Mouse (Mus musculus): ENCODE measurements around the gene Ranbp9.
A peak's percentile ranks its signal among the peaks of the same experiment; 100 is the strongest.
"Not testable (repeated sequence)": the region's sequence is repeated elsewhere in the genome, so short reads cannot be mapped to it uniquely, and the experiment has no call there.

Gene Ranbp9

DNA sequence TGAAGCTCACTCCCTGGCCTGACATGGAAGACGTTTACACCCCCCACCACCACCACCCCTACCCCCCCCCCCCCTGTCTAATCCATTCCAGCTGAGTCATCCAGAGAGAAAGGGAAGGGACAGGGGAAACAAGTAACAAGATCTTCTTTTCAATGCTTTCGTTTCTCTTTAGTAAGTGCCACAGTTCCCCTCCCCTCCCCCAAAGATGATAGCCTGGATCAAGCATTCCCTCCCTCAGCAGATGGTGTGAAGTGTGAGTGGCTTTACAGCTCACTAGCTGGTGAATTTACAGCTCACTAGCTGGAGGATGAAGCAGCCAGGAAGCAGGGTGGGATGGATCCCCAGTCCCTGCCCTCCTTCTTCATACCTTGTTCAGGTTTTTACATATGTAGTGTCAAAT lies 15.6 kb upstream of the Ranbp9 start:
- DNase-seq (ENCODE audit: low spot score in 2 of 2): no peak

DNA sequence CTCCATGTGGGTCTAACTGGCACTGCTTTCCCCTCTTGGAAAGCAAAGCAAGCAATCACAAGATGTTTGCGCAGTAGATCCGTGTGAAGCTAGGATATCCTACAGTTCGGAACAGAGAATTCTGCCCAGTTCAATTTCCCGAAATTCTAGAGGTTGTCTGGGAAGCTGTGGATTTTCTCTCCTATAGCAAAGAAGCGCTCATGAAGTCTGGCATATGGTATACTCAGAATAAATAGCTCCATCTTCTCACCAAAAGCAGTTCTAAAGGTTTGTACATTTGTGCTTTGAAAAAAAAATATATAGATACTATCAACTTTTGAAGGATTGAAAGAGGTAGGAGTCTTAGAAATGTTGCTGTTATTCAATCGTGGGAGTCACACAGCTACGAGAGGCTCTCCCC lies 14.6 kb upstream of the Ranbp9 start:
- no peak for DNase-seq (ENCODE audit: low spot score in 2 of 2)

DNA sequence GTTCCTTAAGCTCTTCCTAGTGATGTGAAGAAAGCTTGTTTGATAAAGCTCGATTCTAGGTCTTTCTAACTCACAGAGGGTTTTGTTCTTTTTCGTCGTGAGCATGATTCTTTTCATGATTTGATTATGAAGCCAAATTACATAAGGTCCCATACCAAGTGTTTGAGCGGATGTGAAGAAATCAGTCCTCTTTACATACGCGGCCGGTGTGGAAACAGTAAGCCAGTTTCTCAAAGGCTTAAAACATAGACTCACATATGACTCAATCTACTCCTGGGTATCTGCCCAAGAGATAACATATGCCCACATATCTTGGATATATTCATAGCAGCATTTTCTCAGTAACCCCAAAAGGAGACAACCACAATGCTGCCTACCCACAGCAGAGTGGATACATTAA lies 12.6 kb upstream of the Ranbp9 start:
- no peak for DNase-seq (ENCODE audit: low spot score in 2 of 2)

DNA sequence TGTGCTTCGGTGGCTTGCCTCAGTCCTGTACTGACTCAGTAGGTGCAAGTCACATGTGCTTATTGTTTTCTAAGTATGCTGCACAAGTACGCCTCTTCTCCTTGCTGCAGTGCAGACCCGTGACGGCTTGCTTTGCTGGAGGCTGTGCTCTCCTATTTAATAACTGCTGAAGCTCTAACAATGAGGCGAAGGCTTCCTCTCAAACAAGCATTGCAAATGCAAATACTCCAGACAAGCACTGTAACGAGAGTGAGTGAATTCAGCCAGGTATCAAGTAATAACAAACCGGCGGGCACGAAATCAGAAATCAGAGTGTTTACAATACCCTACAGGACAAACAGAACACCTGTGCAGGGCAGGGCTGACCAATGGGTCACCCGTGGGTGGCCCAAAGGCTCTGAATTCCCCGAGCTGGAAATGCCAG lies 12.0 kb upstream of the Ranbp9 start:
- no peak for DNase-seq (ENCODE audit: low spot score in 2 of 2)

DNA sequence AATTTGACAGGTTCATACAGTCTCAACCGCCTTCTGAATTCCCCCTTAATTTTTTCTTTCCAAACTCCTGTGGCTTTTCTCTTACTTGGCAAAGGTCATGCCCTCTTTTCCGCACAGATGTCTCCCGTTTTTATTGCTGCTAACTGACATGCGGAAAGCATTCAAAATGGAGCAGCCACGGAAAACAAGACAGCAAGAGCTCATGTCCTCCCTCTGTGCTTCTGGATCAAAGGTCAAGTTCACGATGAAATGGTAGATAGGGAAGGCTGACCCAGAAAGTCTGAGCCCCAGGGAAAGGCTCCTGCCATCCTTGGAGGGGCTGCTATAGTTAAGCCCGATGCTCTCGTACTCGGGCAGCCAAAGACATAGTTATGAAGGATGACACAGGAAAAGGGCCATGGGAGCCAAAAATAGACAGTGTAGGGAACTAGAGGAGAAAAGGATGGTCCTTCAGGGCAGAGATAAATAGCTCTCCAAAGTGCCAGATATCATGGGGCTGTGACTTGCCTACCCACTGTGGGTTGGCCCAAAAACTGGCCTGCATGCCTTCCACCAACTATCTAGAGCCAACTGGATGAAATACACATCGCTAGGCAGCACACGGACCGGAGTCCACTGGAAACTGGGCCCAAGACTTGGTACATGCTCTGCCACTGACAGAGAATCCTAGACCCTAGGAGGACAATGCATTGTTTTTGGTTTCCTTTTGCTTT lies 5.6 kb upstream of the Ranbp9 start:
- no peak for DNase-seq (ENCODE audit: low spot score in 2 of 2)

DNA sequence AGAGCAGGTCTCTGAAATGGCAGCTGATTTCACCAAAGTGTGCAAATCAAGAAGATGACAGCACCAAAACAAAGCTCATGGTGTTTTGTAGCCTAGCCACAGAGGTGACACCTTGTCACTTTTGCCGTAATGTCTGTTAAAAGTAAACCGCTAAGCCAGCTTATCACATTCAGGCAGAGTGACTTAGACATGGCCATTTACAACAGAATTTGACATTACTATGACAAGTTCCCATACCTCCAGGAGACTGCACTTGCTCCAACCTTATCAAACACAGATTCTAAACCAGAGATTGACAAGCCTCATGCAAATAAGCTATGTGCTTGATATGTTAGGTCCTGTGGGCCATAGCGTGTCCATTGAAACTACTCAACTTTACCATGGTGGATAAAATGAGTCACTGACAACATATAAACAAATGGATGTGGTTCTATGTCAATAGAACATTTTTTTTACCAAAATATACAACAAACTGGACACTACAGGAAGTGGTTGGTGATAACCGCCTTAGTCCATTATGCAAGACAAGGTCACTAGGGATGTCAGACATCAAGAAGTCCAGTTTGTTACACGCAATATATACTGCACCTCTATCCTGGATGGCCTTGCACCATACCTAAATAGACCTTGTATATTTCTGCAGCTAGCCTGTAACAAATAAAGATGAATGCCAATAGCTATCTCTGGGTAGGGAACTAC lies 4.3 kb upstream of the Ranbp9 start:
- no peak for DNase-seq (ENCODE audit: low spot score in 2 of 2)

DNA sequence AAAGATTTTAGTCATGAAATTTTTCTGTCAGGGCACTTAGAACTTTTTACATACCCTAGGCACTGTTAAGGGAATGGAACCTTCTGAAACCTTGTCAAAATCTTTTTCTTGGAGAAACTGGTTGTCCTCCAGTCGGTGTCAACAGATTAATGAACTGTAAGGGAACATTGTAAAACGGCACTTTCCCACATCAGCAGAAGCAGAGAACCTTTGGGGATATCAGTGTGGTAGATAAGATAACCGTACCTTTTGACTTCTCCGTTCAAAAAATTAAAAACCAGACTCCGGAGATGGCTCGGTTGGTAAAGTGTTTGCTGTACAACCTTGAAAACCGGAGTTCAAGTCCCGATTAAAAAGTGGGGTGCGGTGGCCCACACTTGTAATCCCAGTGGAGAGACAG lies 1.7 kb upstream of the Ranbp9 start:
- DNase-seq (ENCODE audit: low spot score in 2 of 2): no peak

DNA sequence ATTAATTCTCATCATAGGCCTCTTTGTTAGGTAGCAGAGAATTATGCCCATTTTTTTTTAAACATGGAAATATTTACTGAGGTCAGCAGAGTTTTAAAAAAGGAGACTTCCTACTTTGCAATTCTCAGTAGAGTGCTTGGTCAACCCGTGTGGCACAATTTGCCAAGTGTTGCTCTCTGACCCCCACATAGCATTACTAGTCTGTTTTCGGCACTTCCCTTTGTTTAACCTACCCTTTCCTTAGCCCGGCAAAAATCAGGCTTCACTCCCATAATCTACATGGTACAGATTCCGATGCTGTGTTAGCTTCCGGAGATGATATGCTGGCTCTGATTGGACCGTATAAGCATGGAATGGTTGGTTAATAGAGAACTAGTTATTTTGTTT lies 770 bp upstream of the Ranbp9 start:
- no peak for DNase-seq (ENCODE audit: low spot score in 2 of 2)

DNA sequence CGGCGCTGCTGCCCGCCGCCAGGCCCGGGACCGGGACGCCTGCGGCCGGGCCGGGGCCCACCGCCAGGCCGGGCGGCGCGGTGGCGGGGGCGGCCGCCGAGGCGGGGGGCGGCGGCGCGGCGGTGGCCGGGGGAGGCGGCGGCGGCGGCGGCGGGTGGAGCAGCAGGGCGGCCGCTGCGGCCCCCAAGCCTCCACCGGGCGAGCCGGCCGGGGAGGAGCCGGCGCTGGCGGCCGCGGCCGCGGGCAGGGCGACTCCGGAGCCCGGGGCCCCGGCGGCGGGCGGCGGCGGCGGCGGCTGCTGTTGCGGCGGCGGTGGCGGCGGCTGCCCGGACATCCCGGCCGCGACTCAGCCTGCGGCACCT lies 506 bp downstream of the Ranbp9 start:
- DNase-seq (ENCODE audit: low spot score in 2 of 2): no peak

DNA sequence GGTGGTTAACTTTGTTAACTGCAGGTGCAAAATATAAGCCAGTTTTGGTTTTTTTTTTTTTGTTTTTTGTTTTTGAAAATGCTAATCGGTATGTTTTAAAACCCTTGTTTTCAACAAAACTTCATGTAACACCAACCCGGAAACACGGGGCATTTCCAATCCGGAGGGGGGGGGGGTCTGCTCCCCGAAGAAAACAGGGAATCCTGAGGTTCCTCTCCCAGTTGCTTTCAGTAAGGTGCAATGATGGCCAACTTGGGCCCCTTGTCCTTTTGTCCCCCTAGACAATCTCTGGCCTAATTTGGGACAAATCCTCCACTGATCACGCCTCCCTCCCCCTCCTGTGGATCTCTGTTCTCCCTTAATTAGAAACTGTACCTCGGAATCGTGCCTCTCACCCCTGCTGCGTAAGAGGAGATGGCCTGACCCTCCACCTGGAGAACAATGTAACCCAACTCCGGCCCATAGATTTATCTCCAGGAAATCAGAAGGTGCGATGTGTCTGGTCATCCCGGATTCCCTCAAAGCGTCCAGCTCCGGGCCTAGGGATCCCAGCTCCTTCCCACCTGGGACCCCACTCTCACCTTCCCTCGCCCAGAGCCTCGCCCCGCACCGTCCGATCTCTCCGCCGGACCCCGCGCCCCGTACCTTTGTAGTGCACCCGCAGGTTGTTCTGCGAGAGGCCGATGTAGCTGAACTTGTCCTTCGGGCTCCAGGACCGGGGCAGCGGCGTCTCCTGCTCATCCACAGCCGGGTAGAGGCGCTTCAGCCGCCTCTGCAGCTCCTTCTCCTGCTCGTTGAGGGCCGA lies 1.1 kb downstream of the Ranbp9 start:
- peak; percentile 25 to 29 for DNase-seq (ENCODE audit: low spot score in 2 of 2)

DNA sequence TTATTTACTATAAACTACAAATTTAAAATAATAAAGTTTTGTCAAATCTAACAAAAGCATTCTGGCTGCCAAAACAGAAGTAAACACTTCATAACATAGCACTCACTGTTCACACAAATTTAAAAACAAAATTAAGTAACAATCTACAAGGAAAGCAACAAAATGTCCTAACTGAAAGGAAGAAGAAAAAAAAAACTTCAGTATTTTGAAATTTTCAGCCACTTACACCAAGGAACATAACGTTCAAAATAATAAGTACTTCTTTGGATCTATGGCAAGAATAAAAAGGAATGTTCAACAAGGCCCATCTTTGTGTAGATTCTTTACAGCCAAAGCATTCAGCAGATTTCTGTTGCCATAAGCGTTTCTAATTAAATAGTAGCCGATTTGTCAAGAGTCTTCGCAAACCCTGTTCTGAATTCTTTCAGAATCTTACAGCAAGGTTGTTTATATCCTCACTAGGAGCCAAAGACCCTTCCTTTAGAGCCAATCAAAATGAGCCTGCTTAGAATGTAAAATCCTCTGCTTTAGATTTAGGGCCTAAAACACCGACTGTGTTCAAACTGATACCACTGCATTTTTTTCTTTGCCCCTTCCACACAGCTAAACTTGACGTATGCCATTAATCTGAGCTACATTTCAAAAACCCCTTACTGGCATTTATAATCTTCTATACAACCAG lies 1.9 kb downstream of the Ranbp9 start:
- DNase-seq (ENCODE audit: low spot score in 2 of 2): peak in 1 of 2 experiments; percentile 12

DNA sequence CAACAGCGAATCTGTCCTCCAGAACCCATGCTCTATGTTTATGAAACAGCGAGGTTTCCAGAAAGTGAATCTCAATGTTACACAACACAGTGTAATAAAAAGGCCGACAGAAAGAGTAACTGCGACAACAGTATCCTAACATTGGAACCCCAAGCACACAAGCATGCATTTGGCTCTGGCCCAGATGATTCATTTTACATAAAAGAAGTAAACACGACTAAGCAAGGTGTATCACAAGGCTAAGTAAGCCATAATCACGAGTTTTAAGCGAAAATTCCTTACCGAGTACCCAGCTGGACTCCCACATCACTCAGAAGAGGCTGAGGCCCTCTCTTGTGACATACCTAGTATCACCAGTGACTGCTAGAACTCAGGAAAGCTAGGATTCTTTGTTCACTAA lies 2.5 kb downstream of the Ranbp9 start:
- no peak for DNase-seq (ENCODE audit: low spot score in 2 of 2)

DNA sequence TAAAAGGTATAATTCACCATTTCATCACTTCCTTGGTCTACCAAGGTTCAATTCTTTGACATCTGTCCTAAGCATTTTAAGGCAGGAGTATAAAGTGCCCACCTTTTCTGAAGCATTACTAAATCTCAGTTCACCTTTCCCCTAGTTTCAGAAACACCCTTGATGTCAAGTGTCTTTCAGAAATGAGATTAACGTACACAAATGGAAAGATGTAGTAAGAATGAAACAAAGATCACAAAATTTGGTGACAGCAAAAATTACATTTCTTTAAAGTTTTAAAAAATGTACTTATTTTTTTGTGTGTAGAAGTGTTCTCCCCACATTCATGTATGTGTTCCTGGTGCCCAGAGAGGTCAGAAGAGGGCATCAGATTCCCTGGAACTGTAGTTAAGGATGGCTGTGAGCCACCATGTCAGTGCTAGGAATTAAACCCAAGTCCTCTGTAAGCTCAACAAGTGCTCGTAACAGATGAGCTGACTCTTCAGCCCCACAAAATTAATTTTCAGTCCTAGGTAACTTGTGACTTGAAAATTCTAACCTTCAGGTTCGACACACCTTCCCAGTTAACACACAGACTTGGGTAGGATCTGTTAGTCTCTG lies 3.9 kb downstream of the Ranbp9 start:
- no peak for DNase-seq (ENCODE audit: low spot score in 2 of 2)

DNA sequence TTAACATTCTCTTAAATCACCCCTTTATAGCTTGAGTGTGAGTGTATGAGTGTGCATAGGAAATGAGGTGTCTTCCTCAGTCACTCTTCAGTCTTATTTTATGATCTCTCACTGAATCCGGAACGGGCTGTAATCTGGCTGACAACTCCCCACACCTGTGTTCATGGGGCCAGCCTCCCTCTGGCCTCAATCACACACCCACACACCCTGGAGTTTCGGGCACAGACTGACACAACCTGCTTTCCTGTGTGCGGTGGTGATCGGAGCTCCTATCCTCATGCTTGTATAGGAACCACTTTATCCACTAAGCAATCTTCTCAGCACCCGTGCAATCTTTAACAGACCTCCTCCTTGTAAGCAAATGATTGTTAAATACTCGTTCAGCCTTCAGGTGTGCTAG lies 4.9 kb downstream of the Ranbp9 start:
- DNase-seq (ENCODE audit: low spot score in 2 of 2): no peak

DNA sequence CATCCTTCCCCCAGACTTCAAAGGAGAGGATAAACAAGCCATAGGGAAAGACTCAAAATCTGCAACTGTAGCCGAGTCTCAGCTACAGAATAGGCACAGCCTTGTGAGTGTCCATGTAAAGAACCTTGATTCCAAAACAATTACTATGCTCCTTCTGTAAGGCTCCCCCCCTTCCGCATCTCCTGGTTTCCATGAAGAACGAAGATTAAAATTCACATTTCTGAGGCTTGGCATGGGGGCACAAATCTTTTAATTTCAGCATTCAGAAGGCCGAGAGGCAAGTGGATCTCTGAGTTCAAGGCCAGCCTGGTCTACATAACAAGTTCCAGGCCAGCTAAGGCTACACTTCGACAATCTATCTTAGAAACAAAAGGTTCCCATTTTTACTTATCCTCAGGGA lies 6.4 kb downstream of the Ranbp9 start:
- no peak for DNase-seq (ENCODE audit: low spot score in 2 of 2)

DNA sequence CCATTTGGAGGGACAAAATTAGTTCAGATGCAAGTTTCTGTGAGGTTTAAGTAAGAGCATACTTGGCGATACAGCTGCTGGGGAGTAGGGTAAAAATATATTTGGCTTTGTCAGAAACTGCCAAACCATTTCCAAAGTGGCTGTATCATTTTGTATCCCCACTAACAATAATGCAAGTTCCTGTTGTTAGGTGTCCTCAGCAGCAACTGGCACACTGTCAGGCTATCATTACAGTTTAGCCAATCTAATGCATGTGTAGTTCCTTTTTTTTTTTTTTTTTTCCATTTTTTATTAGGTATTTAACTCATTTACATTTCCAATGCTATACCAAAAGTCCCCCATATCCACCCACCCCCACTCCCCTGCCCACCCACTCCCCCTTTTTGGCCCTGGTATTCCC lies 9.2 kb downstream of the Ranbp9 start:
- DNase-seq (ENCODE audit: low spot score in 2 of 2): not testable (repeated sequence)

DNA sequence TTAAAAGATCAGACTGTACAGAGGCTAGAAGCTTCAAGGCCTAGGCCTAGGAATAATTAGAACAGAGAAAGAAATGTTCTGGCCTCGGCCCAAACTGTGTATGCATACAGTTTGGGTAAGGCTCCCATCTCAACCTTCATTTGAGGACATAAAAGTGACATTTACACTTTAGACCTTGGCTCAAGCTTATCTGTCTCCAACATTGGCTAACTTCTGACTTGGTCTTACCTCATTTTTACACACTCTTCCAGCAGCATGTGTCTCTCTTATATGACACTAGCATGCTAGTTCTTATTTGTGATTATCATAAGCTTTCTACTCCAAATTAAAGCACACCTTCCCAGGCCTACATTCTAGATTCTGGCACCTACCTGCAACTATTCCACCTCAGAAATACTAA lies 11.5 kb downstream of the Ranbp9 start:
- no peak for DNase-seq (ENCODE audit: low spot score in 2 of 2)

DNA sequence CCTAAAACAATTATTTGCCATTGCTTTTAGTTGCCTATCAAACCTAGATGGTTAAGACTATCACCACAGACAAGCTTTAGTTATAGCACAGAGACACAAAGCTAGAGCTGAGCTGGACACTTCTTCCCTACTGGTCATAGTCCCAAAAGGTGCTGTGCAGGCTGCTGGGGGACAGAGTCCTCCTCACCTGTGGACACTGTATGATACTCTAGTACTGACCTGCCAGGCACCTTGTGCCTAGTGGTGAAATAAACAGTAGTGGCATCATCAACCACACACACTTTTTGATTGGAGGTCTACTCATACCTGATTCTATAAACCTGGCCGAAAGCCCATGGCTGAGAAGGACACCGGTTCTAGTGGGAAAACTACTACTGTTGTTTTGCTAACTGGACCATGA lies 16.5 kb downstream of the Ranbp9 start:
- no peak for DNase-seq (ENCODE audit: low spot score in 2 of 2)

DNA sequence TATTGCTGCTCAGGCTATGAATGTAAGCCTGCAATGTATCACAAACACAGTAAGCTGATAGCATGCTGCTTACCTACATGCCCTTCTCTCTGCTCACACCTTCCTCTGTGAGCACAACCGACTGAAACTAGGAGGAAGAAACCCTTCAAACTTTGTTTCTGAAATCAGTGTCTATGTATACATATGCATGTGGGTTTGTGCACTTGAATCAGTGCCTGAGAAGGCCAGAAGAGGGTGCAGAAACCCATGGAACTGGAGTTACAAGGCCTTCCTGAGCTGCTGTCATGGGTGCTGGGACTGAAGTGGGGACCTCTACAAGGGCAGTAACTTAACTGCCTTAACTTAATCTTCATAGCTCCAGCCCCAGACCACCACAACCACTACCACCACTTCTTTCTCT lies 23.9 kb downstream of the Ranbp9 start:
- DNase-seq (ENCODE audit: low spot score in 2 of 2): no peak

DNA sequence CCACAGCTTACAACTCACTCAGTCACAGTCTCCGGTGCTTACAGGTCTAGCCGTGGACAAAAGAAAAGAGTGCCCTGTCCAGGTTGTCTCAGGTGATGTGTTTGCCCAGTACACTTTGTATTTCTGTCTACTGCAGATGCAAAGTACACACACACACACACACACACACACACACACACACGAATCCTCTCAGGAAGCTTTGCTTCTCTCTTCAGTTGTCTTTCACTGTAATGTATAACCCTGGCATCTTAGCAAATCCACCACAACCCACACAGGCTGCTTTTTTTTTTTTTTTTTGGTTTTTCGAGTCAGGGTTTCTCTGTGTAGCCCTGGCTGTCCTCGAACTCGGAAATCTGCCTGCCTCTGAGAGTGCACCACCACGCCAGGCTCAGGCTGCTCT lies 26.7 kb downstream of the Ranbp9 start:
- no peak for DNase-seq (ENCODE audit: low spot score in 2 of 2)

DNA sequence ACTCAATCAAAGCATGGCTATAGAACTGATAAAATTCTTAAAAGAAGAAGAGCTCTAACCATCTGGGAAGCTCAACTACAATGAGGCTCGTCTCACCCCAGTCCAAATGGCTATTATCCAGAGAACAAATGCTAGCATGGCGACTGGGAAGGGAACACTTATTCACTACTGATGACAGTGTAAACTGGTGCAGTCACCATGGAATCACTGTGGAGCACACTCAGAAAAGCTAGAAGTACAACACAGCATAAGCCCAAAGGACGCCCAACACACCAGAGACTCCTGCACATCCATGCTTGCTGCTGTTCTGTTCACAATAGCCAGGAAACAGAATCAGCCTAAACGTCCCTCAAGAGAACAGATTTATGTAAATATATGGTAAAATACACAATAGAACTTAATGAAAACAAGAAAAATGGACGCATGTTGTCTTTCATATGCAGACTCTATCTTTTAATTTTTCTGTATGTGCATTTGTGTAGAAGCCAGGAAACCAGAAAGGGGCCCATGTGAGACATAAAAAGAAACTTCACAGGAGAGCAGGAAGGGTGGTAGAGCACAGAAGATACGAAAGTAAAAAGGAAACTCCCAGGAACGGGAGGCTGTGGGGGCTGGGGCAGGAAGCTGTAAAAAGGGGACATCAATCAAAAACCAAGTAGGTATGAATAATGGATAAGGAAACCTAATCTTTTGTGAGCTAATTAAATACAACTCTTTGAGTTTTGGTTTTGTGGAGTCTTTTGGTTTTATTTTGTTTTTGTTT lies 28.1 kb downstream of the Ranbp9 start:
- DNase-seq (ENCODE audit: low spot score in 2 of 2): peak; percentile 42 to 45
